Mouse (Mus musculus): ENCODE data around the gene Taf1b. TPM values are rescaled to one million over a fixed set of nuclear protein-coding genes. Genes with fewer than 3 reads are reported as not detected.
"Not testable (repeated sequence)": the region's sequence is repeated elsewhere in the genome, so short reads cannot be mapped to it uniquely, and the experiment has no call there.

Taf1b gene
- polyA plus RNA-seq, 1 experiment from 2014 or later = 21.7 TPM

DNA sequence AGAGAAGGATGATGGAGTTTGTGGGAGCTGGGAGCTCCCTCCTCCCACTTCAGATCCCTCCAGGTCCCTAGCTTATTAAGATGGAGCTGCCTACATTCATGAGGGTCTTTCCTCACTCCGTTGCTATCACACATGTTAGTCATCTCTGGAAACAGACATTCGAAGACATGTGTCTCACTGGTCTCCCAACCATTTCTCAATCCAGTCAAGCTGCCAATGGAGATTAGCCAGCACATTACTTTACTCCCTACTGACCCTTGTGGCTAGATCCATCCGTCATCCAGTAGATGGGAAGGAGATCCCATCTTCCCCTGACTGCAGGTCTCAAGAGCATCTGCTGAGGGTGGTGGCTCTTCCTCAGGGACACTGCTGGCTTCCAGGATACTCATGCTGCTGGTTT, 3.4 kb upstream of the Taf1b start:
- not testable (repeated sequence) for H3K27ac ChIP-seq (replicated peaks); H3K36me3 ChIP-seq; H3K4me1 ChIP-seq; H3K9me3 ChIP-seq; H3K27me3 ChIP-seq (replicated peaks); H3K4me3 ChIP-seq; ATAC-seq (ENCODE audit: extremely low read depth, insufficient number of reproducible peaks, low FRiP score, low TSS enrichment); H3K4me2 ChIP-seq; H3K9ac ChIP-seq
- WGBS = 65% methylated on average over 3 of the region's 3 CpGs

DNA sequence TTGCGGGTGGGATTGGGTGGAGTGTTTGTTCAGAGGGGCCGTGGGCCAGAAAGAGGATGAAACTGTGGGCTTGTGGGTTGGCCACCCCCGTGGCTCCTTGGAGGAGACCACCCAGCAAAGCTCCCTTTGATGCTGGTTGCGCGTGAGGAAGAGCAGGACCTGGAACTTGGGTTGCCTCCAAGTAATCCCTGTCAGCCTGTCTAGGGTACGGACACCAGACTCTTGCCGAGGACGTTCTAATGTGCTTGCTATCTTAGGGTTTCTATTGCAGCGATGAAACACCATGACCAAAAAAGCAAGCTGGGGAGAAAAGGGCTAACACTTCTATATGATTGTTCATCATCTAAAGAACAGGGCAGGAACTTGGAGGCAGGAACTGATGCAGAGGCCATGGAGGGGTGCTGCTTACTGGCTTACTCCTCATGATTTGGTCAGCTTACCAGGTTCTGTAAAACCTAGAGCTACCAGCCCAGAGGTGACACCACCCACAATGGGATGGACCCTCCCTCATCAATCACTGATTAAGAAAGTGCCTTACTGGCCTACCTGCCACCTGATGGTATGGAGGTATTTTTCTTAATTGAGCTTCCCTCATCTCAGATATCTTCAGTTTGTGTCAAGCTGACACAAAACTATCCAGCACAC, 804 bp downstream of the Taf1b start:
- 2% methylated on average over 9 of the region's 9 CpGs for WGBS

DNA sequence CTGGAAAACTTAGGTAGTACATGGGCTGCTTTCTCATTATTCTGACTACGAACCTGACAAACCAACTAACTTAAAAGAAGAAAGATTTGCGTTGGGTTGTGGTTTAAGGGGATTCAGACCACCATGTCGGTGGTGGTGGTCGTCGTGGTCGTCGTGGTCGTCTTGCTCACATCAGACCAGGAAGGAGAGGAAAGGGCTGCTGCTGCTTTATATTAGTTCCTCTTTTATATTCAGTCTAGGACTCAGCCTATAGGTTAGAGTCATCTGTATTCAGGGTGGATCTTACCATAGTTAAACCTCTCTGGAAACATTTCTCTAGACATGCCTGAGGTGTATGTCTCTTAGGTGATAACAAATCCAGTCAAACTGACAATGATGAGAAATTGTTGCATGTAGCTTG, 19.0 kb downstream of the Taf1b start:
- no peak for ATAC-seq (ENCODE audit: extremely low read depth, insufficient number of reproducible peaks, low FRiP score, low TSS enrichment)
- Histone ChIP-seq H3K27ac (replicated peaks) (no peak overlapping the region), H3K4me1 (no peaks in the 10 kb centered on the region), H3K27me3 (replicated peaks) (no peaks in the 10 kb centered on the region), H3K9ac (no peak overlapping the region), H3K36me3 (peaks cover 70% of the 10 kb centered on the region), H3K4me3 (no peak overlapping the region), H3K9me3 (no peaks in the 10 kb centered on the region), H3K4me2 (no peak overlapping the region)
- WGBS = 86% methylated on average over 8 of the region's 8 CpGs

More for the DNA sequence above, 804 bp downstream of the Taf1b start:
- ATAC-seq (ENCODE audit: extremely low read depth, insufficient number of reproducible peaks, low FRiP score, low TSS enrichment) = 0 out of 2 replicates have a peak, but pooled peaks have one; percentile 14
- H3K9ac ChIP-seq = peak overlapping the region; percentile 82
- H3K27me3 ChIP-seq (replicated peaks); H3K9me3 ChIP-seq; H3K4me1 ChIP-seq: not testable (repeated sequence)
- peak overlapping the region; percentile 67 for H3K4me2 ChIP-seq
- peaks cover 11% of the 10 kb centered on the region for H3K36me3 ChIP-seq
- H3K27ac ChIP-seq (replicated peaks) = peak overlapping the region; percentile 71
- peak overlapping the region; percentile 69 for H3K4me3 ChIP-seq

DNA sequence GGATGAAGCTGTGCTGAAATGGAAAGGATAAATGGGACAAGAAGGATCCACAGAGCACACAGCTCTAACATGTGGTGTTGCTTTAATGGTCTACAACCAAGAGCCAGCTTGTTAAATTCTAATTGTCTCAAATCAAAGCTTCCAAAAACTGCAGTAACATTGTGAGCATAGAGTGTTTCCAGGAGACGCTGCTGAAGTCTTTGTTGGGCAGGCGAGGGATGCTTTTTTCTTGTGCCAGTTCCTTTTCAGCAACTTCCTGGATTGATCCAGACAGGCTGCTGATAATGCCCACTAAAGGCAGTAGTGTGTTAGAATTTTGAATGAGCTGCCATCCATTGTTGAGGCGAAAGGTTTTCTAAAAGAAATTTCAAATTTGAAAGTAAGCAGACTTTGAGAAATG, 22.9 kb downstream of the Taf1b start:
- H3K36me3 ChIP-seq = peaks cover 61% of the 10 kb centered on the region
- WGBS = 65% methylated on average over 3 of the region's 3 CpGs
- ATAC-seq (ENCODE audit: extremely low read depth, insufficient number of reproducible peaks, low FRiP score, low TSS enrichment) = no peak

DNA sequence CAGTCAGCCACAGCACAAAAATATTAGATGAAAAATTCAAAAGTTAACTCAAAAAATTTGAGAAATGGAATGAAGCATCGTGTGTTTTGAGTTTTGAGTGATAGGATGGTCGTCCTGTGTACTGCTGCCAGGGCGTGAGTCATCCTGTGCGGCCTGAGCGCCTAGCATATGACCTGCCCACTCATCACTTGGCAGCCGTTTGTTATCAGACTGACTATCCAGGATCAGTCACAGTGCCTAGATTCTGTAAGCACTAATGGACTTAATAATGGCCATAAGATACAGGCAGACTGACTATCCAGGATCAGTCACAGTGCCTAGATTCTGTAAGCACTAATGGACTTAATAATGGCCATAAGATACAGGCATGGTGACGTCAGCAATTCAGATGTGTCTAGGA, 26.9 kb downstream of the Taf1b start:
- not testable (repeated sequence) for H3K9ac ChIP-seq; ATAC-seq (ENCODE audit: extremely low read depth, insufficient number of reproducible peaks, low FRiP score, low TSS enrichment); H3K27ac ChIP-seq (replicated peaks); H3K9me3 ChIP-seq; H3K4me3 ChIP-seq; H3K4me2 ChIP-seq; H3K4me1 ChIP-seq; H3K27me3 ChIP-seq (replicated peaks)
- H3K36me3 ChIP-seq = peaks cover 40% of the 10 kb centered on the region
- 61% methylated on average over 7 of the region's 7 CpGs for WGBS

More for the DNA sequence above, 22.9 kb downstream of the Taf1b start:
- no peaks in the 10 kb centered on the region for H3K9me3 ChIP-seq
- H3K27ac ChIP-seq (replicated peaks) = no peak overlapping the region
- H3K4me1 ChIP-seq = no peaks in the 10 kb centered on the region
- no peak overlapping the region for H3K4me2 ChIP-seq
- no peak overlapping the region for H3K9ac ChIP-seq
- H3K27me3 ChIP-seq (replicated peaks) = no peaks in the 10 kb centered on the region
- no peak overlapping the region for H3K4me3 ChIP-seq

DNA sequence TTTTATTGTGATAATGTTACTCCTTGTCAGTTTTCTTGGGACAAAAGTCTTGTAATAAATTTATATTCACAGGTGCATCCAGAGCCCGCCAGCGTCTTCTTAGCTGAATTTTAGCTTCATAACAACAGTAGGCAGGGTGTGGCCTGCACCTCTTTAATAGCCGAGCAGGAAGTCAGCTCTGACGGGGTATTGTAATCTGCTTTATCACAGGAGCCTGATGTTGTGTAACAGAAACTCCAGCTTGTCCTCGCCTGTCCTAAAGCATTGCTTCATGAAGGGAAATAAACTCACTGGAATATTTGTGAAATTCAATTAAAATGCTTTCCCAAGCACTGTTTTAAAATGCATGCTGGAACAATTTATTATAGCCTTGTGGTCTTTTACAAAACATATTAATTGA, 38.2 kb downstream of the Taf1b start:
- Histone ChIP-seq H3K4me3 (no peak overlapping the region), H3K9ac (no peak overlapping the region), H3K4me1 (peaks cover 9% of the 10 kb centered on the region; the same call in 1 of the 2 replicates), H3K4me2 (no peak overlapping the region), H3K27me3 (replicated peaks) (no peaks in the 10 kb centered on the region), H3K9me3 (no peaks in the 10 kb centered on the region), H3K36me3 (peaks cover 22% of the 10 kb centered on the region), H3K27ac (replicated peaks) (no peak overlapping the region)
- 62% methylated on average over 5 of the region's 5 CpGs for WGBS
- ATAC-seq (ENCODE audit: extremely low read depth, insufficient number of reproducible peaks, low FRiP score, low TSS enrichment) = no peak

DNA sequence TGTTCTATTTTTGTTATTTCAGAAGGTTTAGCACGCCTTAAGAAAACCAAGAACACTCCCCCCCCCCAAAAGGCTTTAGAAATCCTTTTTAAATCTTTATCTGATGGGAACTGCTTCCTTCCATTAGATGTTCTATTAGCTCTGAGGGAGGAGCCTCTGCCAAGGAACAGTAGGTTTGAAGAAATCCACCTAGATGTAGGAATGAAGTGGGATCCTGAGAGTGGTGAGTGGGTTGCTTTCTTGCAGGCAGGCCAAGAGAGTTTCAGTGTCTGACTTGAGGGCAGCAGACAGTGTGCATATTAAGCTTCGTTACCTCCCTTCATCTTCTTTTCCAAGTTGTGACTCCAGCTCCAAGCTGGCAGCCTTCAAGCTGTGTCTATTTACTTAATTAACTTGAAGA, 39.0 kb downstream of the Taf1b start:
- Histone ChIP-seq H3K4me3 (no peak overlapping the region), H3K4me2 (no peak overlapping the region), H3K27me3 (replicated peaks) (no peaks in the 10 kb centered on the region), H3K4me1 (peaks cover 9% of the 10 kb centered on the region; the same call in 1 of the 2 replicates), H3K27ac (replicated peaks) (no peak overlapping the region), H3K9me3 (no peaks in the 10 kb centered on the region), H3K9ac (no peak overlapping the region), H3K36me3 (peaks cover 17% of the 10 kb centered on the region)
- WGBS = 65% methylated on average over 2 of the region's 2 CpGs
- ATAC-seq (ENCODE audit: extremely low read depth, insufficient number of reproducible peaks, low FRiP score, low TSS enrichment) = no peak

DNA sequence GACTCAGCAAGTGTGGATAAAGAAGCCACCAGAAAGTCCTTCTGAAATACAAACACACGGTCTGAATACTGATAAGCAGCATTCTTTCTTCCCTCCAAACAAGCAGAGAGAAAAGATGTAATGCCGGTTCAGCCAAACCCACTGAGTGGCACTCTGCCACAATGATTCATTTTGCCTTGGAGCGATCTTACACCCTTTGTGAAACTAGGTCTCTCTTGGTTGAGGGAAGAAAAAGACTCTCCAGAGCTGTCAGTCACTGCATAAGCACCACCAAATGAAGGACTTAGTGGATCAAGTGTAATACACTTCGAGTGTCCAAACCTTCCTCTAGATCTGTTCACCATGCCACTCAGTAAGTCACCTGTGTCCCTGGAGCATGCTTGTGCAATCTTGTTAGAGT, 39.8 kb downstream of the Taf1b start:
- Histone ChIP-seq H3K27ac (replicated peaks) (no peak overlapping the region), H3K36me3 (peaks cover 13% of the 10 kb centered on the region), H3K4me3 (no peak overlapping the region), H3K9me3 (no peaks in the 10 kb centered on the region), H3K4me2 (no peak overlapping the region), H3K4me1 (peaks cover 9% of the 10 kb centered on the region; the same call in 1 of the 2 replicates), H3K27me3 (replicated peaks) (no peaks in the 10 kb centered on the region), H3K9ac (no peak overlapping the region)
- 52% methylated on average over 4 of the region's 4 CpGs for WGBS
- no peak for ATAC-seq (ENCODE audit: extremely low read depth, insufficient number of reproducible peaks, low FRiP score, low TSS enrichment)

DNA sequence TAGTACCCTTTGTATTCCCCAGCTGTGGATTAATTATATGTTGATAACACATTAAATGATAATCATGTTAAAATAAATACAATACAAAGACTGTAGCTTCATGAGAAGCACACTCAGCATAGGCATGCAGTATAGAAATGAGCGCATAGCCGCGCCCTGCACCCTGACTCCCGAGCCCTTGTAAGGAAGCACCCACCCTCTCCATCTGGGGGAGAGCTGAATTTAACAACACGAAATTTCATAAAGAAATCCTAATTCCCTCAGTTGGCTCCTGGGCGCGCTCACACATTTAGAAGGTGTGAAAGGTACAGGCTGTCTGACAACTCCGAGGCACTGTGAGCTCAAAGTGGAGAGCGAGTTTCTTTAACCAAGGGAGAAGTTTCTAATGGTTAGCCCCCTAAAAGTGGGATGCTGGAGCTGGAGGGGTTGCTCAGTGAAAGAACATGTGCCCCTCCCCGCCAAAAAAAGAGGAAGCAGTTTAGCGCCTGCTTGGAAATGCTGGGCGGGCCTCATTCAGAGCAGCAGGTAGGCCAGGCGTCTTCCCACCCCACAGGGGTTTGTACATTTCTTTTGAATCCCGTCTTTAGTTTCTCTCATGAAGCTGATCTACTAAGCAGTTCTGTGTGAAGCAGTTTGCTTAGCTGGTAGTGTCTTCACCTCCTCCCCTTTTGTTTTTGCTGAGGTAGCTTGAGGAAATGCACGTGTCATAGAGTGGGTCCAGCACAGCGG, 43.4 kb downstream of the Taf1b start:
- H3K27ac ChIP-seq (replicated peaks) = no peak overlapping the region
- 79% methylated on average over 16 of the region's 16 CpGs for WGBS
- no peaks in the 10 kb centered on the region for H3K9me3 ChIP-seq
- ATAC-seq (ENCODE audit: extremely low read depth, insufficient number of reproducible peaks, low FRiP score, low TSS enrichment) = no peak
- H3K4me1 ChIP-seq = peaks cover 16% of the 10 kb centered on the region
- no peaks in the 10 kb centered on the region for H3K27me3 ChIP-seq (replicated peaks)
- H3K36me3 ChIP-seq = peaks cover 28% of the 10 kb centered on the region
- no peak overlapping the region for H3K9ac ChIP-seq
- H3K4me2 ChIP-seq = no peak overlapping the region
- no peak overlapping the region for H3K4me3 ChIP-seq

DNA sequence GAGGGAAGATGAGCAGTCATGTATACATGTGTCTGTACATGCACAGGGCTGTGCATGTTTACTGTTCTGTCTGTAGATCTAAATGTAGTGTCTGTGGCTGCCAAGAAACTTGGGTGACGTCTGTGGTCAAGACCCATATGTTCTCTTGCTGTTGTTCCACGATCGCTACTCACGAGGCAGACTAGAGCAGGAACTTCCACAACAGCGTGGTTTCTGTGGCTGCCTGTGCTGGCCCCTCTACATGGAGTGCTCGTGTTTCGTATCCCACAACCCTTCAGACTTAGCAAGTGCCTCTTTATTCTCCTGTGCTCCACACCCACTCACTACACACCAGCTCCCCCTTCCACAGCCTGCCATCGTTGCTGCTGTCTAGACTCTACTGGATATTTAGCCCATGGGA, 49.5 kb downstream of the Taf1b start:
- H3K9ac ChIP-seq = no peak overlapping the region
- no peak overlapping the region for H3K27ac ChIP-seq (replicated peaks)
- H3K27me3 ChIP-seq (replicated peaks) = no peaks in the 10 kb centered on the region
- H3K9me3 ChIP-seq = no peaks in the 10 kb centered on the region
- H3K4me2 ChIP-seq = no peak overlapping the region
- H3K4me3 ChIP-seq = no peak overlapping the region
- WGBS = 85% methylated on average over 8 of the region's 8 CpGs
- peaks cover 20% of the 10 kb centered on the region for H3K4me1 ChIP-seq
- no peak for ATAC-seq (ENCODE audit: extremely low read depth, insufficient number of reproducible peaks, low FRiP score, low TSS enrichment)
- peaks cover 57% of the 10 kb centered on the region for H3K36me3 ChIP-seq

DNA sequence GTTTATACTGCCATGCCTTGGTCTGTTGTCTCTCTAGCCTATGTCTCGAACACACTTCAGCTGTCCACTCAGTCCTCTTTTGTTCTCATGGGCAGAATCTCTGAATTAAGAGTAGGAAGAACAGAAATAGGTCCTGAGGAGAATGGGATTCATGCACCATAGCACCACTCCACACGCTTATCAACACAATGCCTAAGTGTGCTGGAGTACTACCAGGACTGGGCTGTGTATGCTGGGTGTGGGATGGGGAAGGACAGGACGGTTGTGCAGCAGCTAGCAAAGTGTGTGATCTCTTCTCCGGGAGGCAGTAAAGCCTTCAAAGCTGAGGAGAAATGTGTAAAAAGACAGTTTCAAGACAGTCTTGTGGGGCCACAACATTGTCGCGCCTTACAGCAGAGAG, 50.7 kb downstream of the Taf1b start:
- H3K4me3 ChIP-seq = no peak overlapping the region
- peaks cover 24% of the 10 kb centered on the region for H3K4me1 ChIP-seq
- ATAC-seq (ENCODE audit: extremely low read depth, insufficient number of reproducible peaks, low FRiP score, low TSS enrichment) = no peak
- 68% methylated on average over 6 of the region's 6 CpGs for WGBS
- H3K36me3 ChIP-seq = peaks cover 56% of the 10 kb centered on the region
- H3K27ac ChIP-seq (replicated peaks) = peak overlapping the region; percentile 58
- H3K4me2 ChIP-seq = no peak overlapping the region
- no peak overlapping the region for H3K9ac ChIP-seq
- H3K27me3 ChIP-seq (replicated peaks) = no peaks in the 10 kb centered on the region
- no peaks in the 10 kb centered on the region for H3K9me3 ChIP-seq

DNA sequence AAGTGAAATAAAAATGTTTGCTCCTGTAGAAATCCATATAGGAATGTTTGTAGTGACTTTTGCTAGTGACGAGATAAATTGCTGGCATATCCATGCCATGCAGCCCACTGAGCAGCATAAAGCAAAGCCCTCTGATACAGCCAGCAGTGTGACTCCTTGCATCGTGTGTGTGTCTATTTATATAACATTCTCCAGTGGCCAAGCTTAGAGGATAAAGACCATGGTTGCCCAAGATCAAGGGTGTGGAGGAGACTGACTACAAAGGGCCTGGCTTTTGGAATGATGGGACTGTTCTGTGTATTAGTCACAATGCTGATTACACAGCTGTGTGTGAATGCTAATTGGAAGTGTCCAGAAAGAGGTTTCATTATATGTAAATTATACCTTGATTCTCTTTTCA, 54.4 kb downstream of the Taf1b start:
- Histone ChIP-seq H3K4me2 (no peak overlapping the region), H3K9me3 (no peaks in the 10 kb centered on the region), H3K9ac (no peak overlapping the region), H3K36me3 (peaks cover 49% of the 10 kb centered on the region), H3K27me3 (replicated peaks) (no peaks in the 10 kb centered on the region), H3K4me1 (peaks cover 24% of the 10 kb centered on the region), H3K4me3 (no peak overlapping the region), H3K27ac (replicated peaks) (peak overlapping the region; percentile 65)
- ATAC-seq (ENCODE audit: extremely low read depth, insufficient number of reproducible peaks, low FRiP score, low TSS enrichment) = no peak
- WGBS = 37% methylated on average over 2 of the region's 2 CpGs

Data from heart, embryonic 13.5 days (tissue).